Mouse (Mus musculus) myocyte (in vitro differentiated cells): ENCODE results near the gene Hist3h2ba. TPM values are rescaled to one million over a fixed set of nuclear protein-coding genes. Genes with fewer than 3 reads are reported as not detected.

Source experiments
- H3K27me3 ChIP-seq: one replicate; pipeline ENCODE4 v1.6.1; 2011; ENCODE audit not compliant: control insufficient read depth, insufficient read depth, insufficient read length
- H3K36me3 ChIP-seq: one replicate; pipeline ENCODE4 v1.6.1; 2011; ENCODE audit not compliant: control insufficient read depth, insufficient read depth
- H3K4me2 ChIP-seq: one replicate; pipeline ENCODE4 v1.6.1; 2011; ENCODE audit warnings: low read depth, control low read depth
- H3K4me3 ChIP-seq: one replicate; pipeline ENCODE4 v1.5.1; 2011; ENCODE audit warnings: mild to moderate bottlenecking, control low read depth, moderate library complexity
- H3K79me2 ChIP-seq: one replicate; pipeline ENCODE4 v1.6.1; 2011; ENCODE audit not compliant: control insufficient read depth, insufficient read depth
- H3ac ChIP-seq: one replicate; pipeline ENCODE4 v1.6.1; 2011; ENCODE audit not compliant: control insufficient read depth, insufficient read length
- CEBPB ChIP-seq: IDR thresholded peaks from 2 replicates; pipeline ENCODE4 v1.6.1; 2011; ENCODE audit warnings: mild to moderate bottlenecking, moderate library complexity; ENCODE audit not compliant: poor library complexity, insufficient read depth, severe bottlenecking
- E2F4 ChIP-seq: IDR thresholded peaks from one replicate; pipeline ENCODE4 v1.6.1; 2011; ENCODE audit warnings: mild to moderate bottlenecking, control low read depth, moderate library complexity; ENCODE audit not compliant: insufficient read depth
- MAX ChIP-seq: IDR thresholded peaks from one replicate; pipeline ENCODE4 v1.6.1; 2011; ENCODE audit warnings: low read depth, mild to moderate bottlenecking, control low read depth
- MYOD1 ChIP-seq, 3 experiments: IDR thresholded peaks; one replicate each; pipeline ENCODE4 v1.6.1; 2011; ENCODE audit warnings: control low read depth in 2 of 3, low read depth in 2 of 3, mild to moderate bottlenecking in 2 of 3, moderate library complexity in 1 of 3; ENCODE audit not compliant: insufficient read length in 2 of 3, control insufficient read depth in 1 of 3
- MYOG ChIP-seq, 3 experiments: IDR thresholded peaks; one replicate each; pipeline ENCODE4 v1.6.1; 2011; ENCODE audit warnings: control low read depth in 2 of 3, low read depth in 2 of 3, mild to moderate bottlenecking in 2 of 3; ENCODE audit not compliant: insufficient read length in 2 of 3, control insufficient read depth in 1 of 3, insufficient read depth in 1 of 3
- POLR2A ChIP-seq: IDR thresholded peaks from one replicate; pipeline ENCODE4 v1.6.1; 2011; ENCODE audit warnings: low read depth, mild to moderate bottlenecking, control low read depth, moderate library complexity; ENCODE audit not compliant: insufficient read length
- POLR2AphosphoS2 ChIP-seq: IDR thresholded peaks from one replicate; pipeline ENCODE4 v1.6.1; 2011; ENCODE audit warnings: low read depth, control low read depth; ENCODE audit not compliant: insufficient read length
- REST ChIP-seq: IDR thresholded peaks from one replicate; pipeline ENCODE4 v1.6.1; 2011; ENCODE audit warnings: mild to moderate bottlenecking, control low read depth, moderate library complexity; ENCODE audit not compliant: insufficient read depth, insufficient read length
- SRF ChIP-seq: IDR thresholded peaks from one replicate; pipeline ENCODE4 v1.6.1; 2011; ENCODE audit warnings: low read depth; ENCODE audit not compliant: control insufficient read depth, insufficient read length
- TCF12 ChIP-seq: IDR thresholded peaks from one replicate; pipeline ENCODE4 v1.6.1; 2011; ENCODE audit warnings: mild to moderate bottlenecking, control low read depth; ENCODE audit not compliant: poor library complexity, insufficient read depth, severe bottlenecking
- TCF3 ChIP-seq: IDR thresholded peaks from one replicate; pipeline ENCODE4 v1.6.1; 2011; ENCODE audit warnings: low read depth, control low read depth; ENCODE audit not compliant: insufficient read length
- USF1 ChIP-seq: IDR thresholded peaks from one replicate; pipeline ENCODE4 v1.6.1; 2011; ENCODE audit warnings: low read depth, mild to moderate bottlenecking, control low read depth, moderate library complexity
- polyA plus RNA-seq: library from polyadenylated mRNA; unstranded; fragments of >200 nt; fragmentation: generic; extraction: Trizol; gene quantifications from one replicate; pipeline ENCODE4 v1.2.1, GENCODE M21; 2012; ENCODE audit warnings: missing spikeins

Gene Hist3h2ba
- polyA plus RNA-seq, 1 experiment, result 0.88 TPM

DNA sequence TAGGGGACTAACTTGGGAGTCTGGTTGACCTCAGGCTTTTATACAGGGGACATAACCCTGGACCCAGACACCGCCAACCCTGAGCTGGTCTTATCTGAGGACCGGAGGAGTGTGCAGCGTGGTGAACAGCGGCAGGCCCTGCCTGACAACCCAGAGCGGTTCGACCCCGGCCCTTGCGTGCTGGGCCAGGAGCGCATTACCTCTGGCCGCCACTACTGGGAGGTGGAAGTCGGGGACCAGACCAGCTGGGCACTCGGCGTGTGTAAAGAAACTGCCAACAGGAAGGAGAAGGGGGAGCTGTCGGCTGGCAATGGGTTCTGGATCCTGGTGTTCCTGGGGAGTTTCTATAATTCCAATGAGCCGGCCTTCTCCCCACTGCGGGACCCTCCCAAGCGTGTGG, 41.4 kb downstream of the Hist3h2ba start:
- no peaks in the 10 kb centered on the region for H3K79me2 ChIP-seq
- TF ChIP-seq CEBPB (no peak), MYOD1 (IDR thresholded peaks at IDR 0.05; ENCODE audit: control insufficient read depth in 1 of 3, insufficient read length in 2 of 3, low read depth in 2 of 3) (no peak), SRF (no peak), TCF12 (no peak), REST (no peak)
- H3ac ChIP-seq, result no peak overlapping the region
- H3K4me2 ChIP-seq, result no peak overlapping the region
- H3K27me3 ChIP-seq, result peaks cover 3% of the 10 kb centered on the region
- no peak overlapping the region for H3K4me3 ChIP-seq
- peaks cover 9% of the 10 kb centered on the region for H3K36me3 ChIP-seq

DNA sequence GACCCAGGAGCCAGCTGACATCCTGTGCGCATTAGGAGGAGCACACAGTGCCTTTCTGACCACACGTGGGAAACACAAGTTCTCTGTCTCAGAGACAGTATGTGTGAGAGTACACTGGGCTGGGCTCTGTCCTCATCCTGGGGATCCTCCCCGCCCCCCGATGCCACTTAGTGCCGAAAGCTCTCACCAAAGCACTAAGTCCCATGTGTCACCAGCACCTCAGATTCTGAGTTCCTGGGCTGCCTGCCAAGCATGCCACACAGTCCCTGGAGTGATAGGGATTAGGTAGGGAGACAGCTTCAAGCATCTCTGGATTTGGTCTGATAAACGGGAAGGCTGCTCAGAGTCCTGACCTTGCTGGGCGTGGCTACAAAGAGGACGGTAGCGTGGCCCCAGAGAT, 42.1 kb downstream of the Hist3h2ba start:
- Histone ChIP-seq H3K27me3 (peaks cover 9% of the 10 kb centered on the region), H3K36me3 (peaks cover 9% of the 10 kb centered on the region), H3K4me2 (no peak overlapping the region), H3K79me2 (no peaks in the 10 kb centered on the region), H3K4me3 (no peak overlapping the region), H3ac (no peak overlapping the region)
- TF ChIP-seq POLR2AphosphoS2, result no peak
- no peak for TF ChIP-seq TCF12
- TF ChIP-seq TCF3, result no peak
- TF ChIP-seq REST, result no peak
- TF ChIP-seq CEBPB, result no peak
- no peak for TF ChIP-seq POLR2A
- TF ChIP-seq MYOD1 (IDR thresholded peaks at IDR 0.05; ENCODE audit: control insufficient read depth in 1 of 3, insufficient read length in 2 of 3, low read depth in 2 of 3), result no peak
- no peak for TF ChIP-seq E2F4
- no peak for TF ChIP-seq SRF
- no peak for TF ChIP-seq MYOG (IDR thresholded peaks at IDR 0.05; ENCODE audit: control insufficient read depth in 1 of 3, insufficient read depth in 1 of 3, insufficient read length in 2 of 3, low read depth in 2 of 3)
- TF ChIP-seq USF1, result no peak
- TF ChIP-seq MAX, result no peak

DNA sequence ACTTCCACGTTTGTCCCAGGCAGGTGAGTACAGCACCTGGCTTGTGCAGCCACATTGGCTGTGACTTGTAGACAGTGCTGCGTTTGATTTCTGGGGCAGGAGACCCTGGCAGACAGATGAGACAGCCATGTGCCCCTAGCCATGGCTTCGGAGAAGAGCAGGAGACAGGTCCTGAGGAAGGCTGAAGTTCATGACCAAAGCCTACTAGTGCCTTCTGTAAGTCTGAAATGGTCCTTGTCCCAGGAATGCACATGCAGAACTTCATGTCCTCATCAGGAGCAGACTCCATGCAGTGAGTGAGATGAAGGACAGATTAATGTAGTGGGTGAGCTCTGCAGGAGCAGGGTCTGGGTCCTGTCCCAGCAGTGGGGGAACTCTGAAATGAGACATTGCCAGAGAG, 43.2 kb downstream of the Hist3h2ba start:
- TF ChIP-seq POLR2A (no peak), POLR2AphosphoS2 (peak; percentile 69)
- H3K27me3 ChIP-seq, result peaks cover 9% of the 10 kb centered on the region
- H3ac ChIP-seq, result no peak overlapping the region
- H3K79me2 ChIP-seq, result no peaks in the 10 kb centered on the region
- H3K4me3 ChIP-seq, result no peak overlapping the region
- peaks cover 9% of the 10 kb centered on the region for H3K36me3 ChIP-seq
- no peak overlapping the region for H3K4me2 ChIP-seq

DNA sequence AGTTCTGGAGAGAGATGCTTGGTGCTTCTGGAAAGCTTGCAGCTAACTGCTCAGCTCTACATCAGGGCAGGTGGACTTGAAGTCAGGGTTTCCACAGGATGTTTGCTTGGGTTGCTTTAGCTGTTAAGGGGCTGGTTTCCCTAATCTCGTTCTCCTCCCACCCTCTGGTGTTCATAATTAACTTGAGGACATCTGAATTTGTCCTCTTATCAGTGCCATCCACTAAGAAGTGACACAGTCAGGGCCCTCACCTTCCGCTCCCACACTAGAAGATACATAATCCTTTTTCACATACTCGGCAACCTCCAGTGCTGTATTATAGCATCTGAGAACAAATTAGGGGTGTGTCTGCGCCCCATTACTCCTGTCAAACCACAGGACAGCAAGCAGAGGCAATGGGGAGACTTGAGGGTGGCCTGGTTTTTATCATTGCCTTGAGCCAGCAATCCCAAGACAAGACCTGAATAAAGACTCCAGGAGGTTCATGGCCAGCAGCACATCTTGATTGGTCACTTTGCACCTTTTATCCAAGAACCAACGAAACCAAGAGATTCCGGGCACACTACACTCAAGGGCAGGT, 44.5 kb downstream of the Hist3h2ba start:
- TF ChIP-seq MYOG (IDR thresholded peaks at IDR 0.05; ENCODE audit: control insufficient read depth in 1 of 3, insufficient read depth in 1 of 3, insufficient read length in 2 of 3, low read depth in 2 of 3), result no peak
- TF ChIP-seq POLR2AphosphoS2, result peak; percentile 17
- TF ChIP-seq MYOD1 (IDR thresholded peaks at IDR 0.05; ENCODE audit: control insufficient read depth in 1 of 3, insufficient read length in 2 of 3, low read depth in 2 of 3), result no peak
- Histone ChIP-seq H3K79me2 (no peaks in the 10 kb centered on the region), H3K27me3 (peaks cover 16% of the 10 kb centered on the region), H3K36me3 (peaks cover 5% of the 10 kb centered on the region), H3ac (no peak overlapping the region), H3K4me3 (no peak overlapping the region), H3K4me2 (no peak overlapping the region)

DNA sequence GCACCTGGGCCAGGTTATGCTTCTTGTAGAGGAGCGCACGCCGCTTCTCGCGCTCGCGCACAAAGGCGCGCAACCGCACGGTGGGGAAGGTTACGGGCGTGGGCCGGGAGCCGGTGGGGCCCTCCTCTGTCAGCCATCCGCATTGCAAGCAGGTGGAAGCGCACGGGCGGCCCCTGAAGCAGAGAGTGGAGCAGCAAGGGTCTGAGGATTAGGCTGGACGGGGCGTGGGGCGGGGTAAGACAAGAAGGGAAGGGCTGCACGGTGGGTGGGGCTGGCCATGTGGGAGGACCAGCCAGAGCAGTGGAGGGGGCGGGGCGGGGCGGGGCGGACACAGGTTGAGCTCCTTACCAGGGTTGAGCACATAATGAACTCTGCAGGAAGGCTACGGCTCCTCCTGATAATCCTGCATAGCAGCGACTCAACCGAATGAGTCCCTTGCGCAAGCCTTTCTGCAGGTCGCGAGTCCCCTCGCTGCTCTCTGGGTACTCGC, 45.7 kb downstream of the Hist3h2ba start:
- no peak overlapping the region for H3K4me3 ChIP-seq
- no peaks in the 10 kb centered on the region for H3K79me2 ChIP-seq
- TF ChIP-seq CEBPB (no peak), POLR2AphosphoS2 (peak; percentile 40)

More for the DNA sequence above, 45.7 kb downstream of the Hist3h2ba start:
- Histone ChIP-seq H3K4me2 (no peak overlapping the region), H3K36me3 (no peaks in the 10 kb centered on the region), H3K27me3 (peaks cover 17% of the 10 kb centered on the region), H3ac (no peak overlapping the region)
